Mouse (Mus musculus): ENCODE results near the gene Gm28048.

DNA sequence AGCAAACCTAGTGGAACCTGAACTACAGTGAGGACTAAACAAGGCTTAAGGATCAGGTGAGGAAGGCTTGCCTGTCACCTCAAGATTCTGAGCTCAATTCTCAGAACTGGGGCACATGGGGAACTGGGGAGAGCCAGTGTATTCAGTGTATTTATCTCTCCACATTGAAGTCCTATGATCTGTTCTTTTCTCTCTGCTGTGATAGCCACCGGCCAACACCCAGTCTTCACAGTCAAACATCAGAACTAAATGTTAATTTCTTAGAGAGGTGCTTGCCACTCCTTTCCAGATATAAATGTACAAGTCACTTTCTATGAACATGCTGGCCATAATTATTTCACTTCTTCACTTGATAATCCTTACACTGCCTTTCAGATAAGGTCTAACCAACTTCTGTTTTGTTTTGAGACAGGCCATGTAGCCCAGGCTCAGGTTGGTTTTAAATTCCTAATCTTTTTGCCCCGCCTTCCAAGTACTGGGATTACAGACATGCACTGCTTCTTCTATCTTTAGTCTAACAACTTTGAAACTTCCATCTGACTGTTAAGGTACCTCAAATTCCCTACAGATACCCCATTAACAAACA lies 50.5 kb downstream of the Gm28048 start:
- TF ChIP-seq CTCF (IDR thresholded peaks at IDR 0.05; ENCODE audit: low read depth, low read length) (no peak), POLR2A (IDR thresholded peaks at IDR 0.05; ENCODE audit: extremely low read depth, insufficient read depth, low read length) (no peak)
